Mouse (Mus musculus): ENCODE measurements around the gene Naaa. TPM values are rescaled to one million over a fixed set of nuclear protein-coding genes. Genes with fewer than 3 reads are reported as not detected.

The Naaa gene
- polyA plus RNA-seq, 1 experiment, result 55.8 TPM

GRCm38 (mm10) chr5:92215308-92215707 is 62.7 kb downstream of the Naaa start, which contains the start of gene U90926:
Gene U90926 (minus strand): TSS chr5:92215408.
- DNase-seq (ENCODE audit: low read depth), result no peak

- DNase-seq (ENCODE audit: low read depth), result no peak
Measured at GRCm38 (mm10) chr5:92212231-92212630, 65.7 kb downstream of the Naaa start.

GRCm38 (mm10) chr5:92210205-92210604 is 67.8 kb downstream of the Naaa start:
- no peak for DNase-seq (ENCODE audit: low read depth)

Other genes with a start within 250 kb of the Naaa start
- 3.5 and 4.2 TPM in 2 replicates for gene Cdkl2, start 234.3 kb downstream of the Naaa start, polyA plus RNA-seq (2012; rRNA removed)
- gene G3bp2, start 194.5 kb downstream of the Naaa start, polyA plus RNA-seq (2012; rRNA removed), result 31.6 and 37.3 TPM in 2 replicates
- 55.8 and 57.1 TPM in 2 replicates for gene Uso1, start 140.2 kb downstream of the Naaa start, polyA plus RNA-seq (2012; rRNA removed)
- gene U90926, start 62.8 kb downstream of the Naaa start, polyA plus RNA-seq (2012; rRNA removed), result not detected in 2 replicates
- 0.38 and 0.58 TPM in 2 replicates for gene Ppef2, start 21.9 kb downstream of the Naaa start, polyA plus RNA-seq (2012; rRNA removed)
- 9.0 and 12.7 TPM in 2 replicates for gene Sdad1, start 32.3 kb upstream of the Naaa start, polyA plus RNA-seq (2012; rRNA removed)
- 25.1 and 33.4 TPM in 2 replicates for gene Cxcl9, start 49.9 kb upstream of the Naaa start, polyA plus RNA-seq (2012; rRNA removed)
- 97.5 and 121 TPM in 2 replicates for gene Art3, start 53.7 kb upstream of the Naaa start, polyA plus RNA-seq (2012; rRNA removed)
- 4.6 and 7.0 TPM in 2 replicates for gene Cxcl10, start 70.7 kb upstream of the Naaa start, polyA plus RNA-seq (2012; rRNA removed)
- gene Nup54, start 157.0 kb upstream of the Naaa start, polyA plus RNA-seq (2012; rRNA removed), result 17.2 and 19.3 TPM in 2 replicates
- gene Scarb2, start 228.7 kb upstream of the Naaa start, polyA plus RNA-seq (2012; rRNA removed), result 26.6 and 33.0 TPM in 2 replicates